Mouse (Mus musculus) right cerebral cortex, adult 2 months (tissue): ENCODE data around the gene Pik3r1.

ENCODE experiments used
- DNase-seq, 2 experiments: peaks; one replicate each; pipeline ENCODE4 v3.0.0; 2021 to 2022; ENCODE audit warnings: low spot score in 2 of 2

Pik3r1 gene

GRCm38 (mm10) chr13:101690167-101690566 lies 77.8 kb downstream of the Pik3r1 start:
- peak in 1 of 2 experiments; percentile 36 for DNase-seq

- no peak for DNase-seq
Observed at GRCm38 (mm10) chr13:101686256-101686655, 81.8 kb downstream of the Pik3r1 start.

GRCm38 (mm10) chr13:101684706-101685105 lies 83.3 kb downstream of the Pik3r1 start:
- no peak for DNase-seq

- no peak for DNase-seq
Observed at GRCm38 (mm10) chr13:101682378-101682777, 85.6 kb downstream of the Pik3r1 start.

- no peak for DNase-seq
Observed at GRCm38 (mm10) chr13:101680083-101680482, 87.9 kb downstream of the Pik3r1 start.

GRCm38 (mm10) chr13:101678984-101679383 lies 89.0 kb downstream of the Pik3r1 start:
- no peak for DNase-seq

- DNase-seq: no peak
Observed at GRCm38 (mm10) chr13:101678036-101678435, 90.0 kb downstream of the Pik3r1 start.

GRCm38 (mm10) chr13:101673876-101674275 lies 94.1 kb downstream of the Pik3r1 start:
- DNase-seq: no peak

- DNase-seq: no peak
Observed at GRCm38 (mm10) chr13:101668859-101669258, 99.2 kb downstream of the Pik3r1 start.

- no peak for DNase-seq
Observed at GRCm38 (mm10) chr13:101664010-101664409, 104.0 kb downstream of the Pik3r1 start.

GRCm38 (mm10) chr13:101662900-101663299 lies 105.1 kb downstream of the Pik3r1 start:
- DNase-seq: no peak

GRCm38 (mm10) chr13:101661567-101661966 lies 106.5 kb downstream of the Pik3r1 start:
- DNase-seq: no peak

- DNase-seq: no peak
Observed at GRCm38 (mm10) chr13:101660187-101660586, 107.8 kb downstream of the Pik3r1 start.

- DNase-seq: no peak
Observed at GRCm38 (mm10) chr13:101652131-101652530, 115.9 kb downstream of the Pik3r1 start.

- no peak for DNase-seq
Observed at GRCm38 (mm10) chr13:101641632-101642031, 126.4 kb downstream of the Pik3r1 start.

GRCm38 (mm10) chr13:101635837-101636236 lies 132.2 kb downstream of the Pik3r1 start:
- DNase-seq: no peak

- no peak for DNase-seq
Observed at GRCm38 (mm10) chr13:101634420-101634819, 133.6 kb downstream of the Pik3r1 start.

- no peak for DNase-seq
Observed at GRCm38 (mm10) chr13:101633620-101634019, 134.4 kb downstream of the Pik3r1 start.

GRCm38 (mm10) chr13:101632771-101633170 lies 135.2 kb downstream of the Pik3r1 start:
- peak; percentile 26 to 40 for DNase-seq

GRCm38 (mm10) chr13:101631561-101631960 lies 136.5 kb downstream of the Pik3r1 start:
- peak; percentile 34 to 41 for DNase-seq
